ENCODE assay signal across 14 mouse cellular contexts in the genomic region with DNA sequence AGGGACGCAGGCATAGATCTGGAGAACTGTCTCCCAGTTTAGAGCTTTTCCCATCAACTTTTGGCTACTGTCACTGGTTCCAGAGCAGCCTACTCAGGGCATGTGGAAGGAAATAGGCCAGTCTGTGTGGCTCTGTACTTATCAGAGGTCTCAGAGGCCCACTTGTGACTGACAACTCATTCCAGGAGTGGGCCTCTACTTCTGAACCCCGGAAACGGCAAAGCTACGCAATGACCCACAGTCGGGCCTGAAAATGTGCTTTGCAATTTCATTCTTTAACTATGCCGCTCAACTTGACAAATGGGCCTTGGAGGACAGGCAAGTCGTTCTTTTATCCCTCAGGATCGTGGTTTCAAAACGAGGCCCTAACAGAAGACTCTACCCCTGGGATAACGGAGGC.
A peak's percentile ranks its signal among the peaks of the same experiment; 100 is the strongest.
DNase-seq lines count a peak whose midpoint lies in the region; ATAC-seq lines count a peak whose summit lies in the region.
"Had no signal": no experiment of that assay in that cellular context is flagged by ENCODE, and none has a peak within 500 bp of the region (broad histone marks: within the 10 kb centered on the region; RNA-seq: fewer than 3 reads in every experiment).

No protein-coding gene starts in this region.

- peaks cover 8% of the 10 kb centered on the region; the same call in 1 of the 2 replicates for H3K36me3 ChIP-seq in forebrain, embryonic 12.5 days (replicated peaks)
- no peaks in the 10 kb centered on the region for H3K36me3 ChIP-seq in forebrain, embryonic 16.5 days (ENCODE audit: control insufficient read depth, insufficient read depth)
- peaks cover 5% of the 10 kb centered on the region; the same call in 1 of the 2 replicates for H3K36me3 ChIP-seq in heart, embryonic 14.5 days (ENCODE audit: control insufficient read depth, insufficient read depth, low read length)
- no peaks in the 10 kb centered on the region for H3K36me3 ChIP-seq in hindbrain, embryonic 13.5 days
- no peaks in the 10 kb centered on the region; the same call in 1 of the 2 replicates for H3K36me3 ChIP-seq in midbrain, embryonic 16.5 days (ENCODE audit: control insufficient read depth, insufficient read depth, low read length)

- no peak for ATAC-seq in forebrain, embryonic 12.5 days (ENCODE audit: low FRiP score)
- no peak for ATAC-seq in forebrain, embryonic 16.5 days
- no peak for ATAC-seq in heart, embryonic 14.5 days (ENCODE audit: insufficient number of reproducible peaks, insufficient read depth, low FRiP score, low read depth)
- no peak for ATAC-seq in hindbrain, embryonic 13.5 days (ENCODE audit: low FRiP score)
- ATAC-seq in midbrain, embryonic 16.5 days: no peak
- ATAC-seq in activated CD4-positive, CD25-positive, alpha-beta regulatory T cell, adult 4 months: no peak
- ATAC-seq: intestine, embryonic 16.5 days had no signal

- intact Hi-C loops in heart, postnatal 25 days (cut with DNase I): no loop called here

- peaks cover 77% of the 10 kb centered on the region for H3K4me1 ChIP-seq in forebrain, embryonic 12.5 days
- peaks cover 44% of the 10 kb centered on the region for H3K4me1 ChIP-seq in forebrain, embryonic 16.5 days (replicated peaks; ENCODE audit: control insufficient read depth, insufficient read depth, low read length)
- peaks cover 47 to 66% of the 10 kb centered on the region in 2 experiments for H3K4me1 ChIP-seq in heart, embryonic 14.5 days (ENCODE audit: control insufficient read depth in 2 of 2, insufficient read depth in 2 of 2, low read length in 2 of 2)
- peaks cover 80% of the 10 kb centered on the region for H3K4me1 ChIP-seq in hindbrain, embryonic 13.5 days (replicated peaks)
- H3K4me1 ChIP-seq in midbrain, embryonic 16.5 days (ENCODE audit: control insufficient read depth, insufficient read depth, low read length): peaks cover 39% of the 10 kb centered on the region

- no peak overlapping the region for H3K4me3 ChIP-seq in forebrain, embryonic 12.5 days (replicated peaks)
- H3K4me3 ChIP-seq in forebrain, embryonic 16.5 days (replicated peaks; ENCODE audit: low read length): no peak overlapping the region
- H3K4me3 ChIP-seq in heart, embryonic 14.5 days (ENCODE audit: control insufficient read depth in 1 of 2, insufficient read depth in 1 of 2, low read depth in 1 of 2, low read length in 2 of 2): no peak overlapping the region
- H3K4me3 ChIP-seq in hindbrain, embryonic 13.5 days: no peak overlapping the region
- no peak overlapping the region for H3K4me3 ChIP-seq in midbrain, embryonic 16.5 days (ENCODE audit: low read depth, low read length)
- H3K4me3 ChIP-seq: erythroblast, embryonic 14.5 days had no signal

- no peak overlapping the region for H3K4me2 ChIP-seq in forebrain, embryonic 12.5 days
- no peak overlapping the region for H3K4me2 ChIP-seq in forebrain, embryonic 16.5 days (ENCODE audit: low read length)
- H3K4me2 ChIP-seq in heart, embryonic 14.5 days (ENCODE audit: low read length): no peak overlapping the region
- H3K4me2 ChIP-seq in hindbrain, embryonic 13.5 days: no peak overlapping the region
- no peak overlapping the region for H3K4me2 ChIP-seq in midbrain, embryonic 16.5 days (ENCODE audit: low read length)

- DNase-seq in heart, postnatal 25 days (ENCODE audit: low spot score): no peak
- DNase-seq in ovary, postnatal 14 days (ENCODE audit: low spot score): no peak
- DNase-seq: layer of hippocampus, adult 9-11 months had no signal

- 90% methylated on average over 10 of the region's 10 CpGs for WGBS in forebrain, embryonic 12.5 days
- 87% methylated on average over 10 of the region's 10 CpGs for WGBS in forebrain, embryonic 16.5 days
- 58% methylated on average over 10 of the region's 10 CpGs for WGBS in heart, embryonic 14.5 days
- WGBS in hindbrain, embryonic 13.5 days: 70% methylated on average over 10 of the region's 10 CpGs
- WGBS in midbrain, embryonic 16.5 days: 74% methylated on average over 10 of the region's 10 CpGs

- H3K27ac ChIP-seq in forebrain, embryonic 12.5 days: 0 out of 2 replicates have a peak overlapping the region, but pooled peaks have one; percentile 31
- no peak overlapping the region for H3K27ac ChIP-seq in forebrain, embryonic 16.5 days (ENCODE audit: low read length)
- H3K27ac ChIP-seq in heart, embryonic 14.5 days (replicated peaks in 1 of 2; ENCODE audit: control insufficient read depth in 1 of 2, insufficient read depth in 1 of 2, low read depth in 2 of 2, low read length in 2 of 2): peak overlapping the region; percentile 43 to 98; a peak in 3 of 4 replicates
- H3K27ac ChIP-seq in hindbrain, embryonic 13.5 days: peak overlapping the region; percentile 94
- peak overlapping the region; percentile 51 for H3K27ac ChIP-seq in midbrain, embryonic 16.5 days (ENCODE audit: low read length)
- H3K27ac ChIP-seq: kidney, postnatal 0 days; macrophage had no signal

- no peaks in the 10 kb centered on the region for H3K27me3 ChIP-seq in forebrain, embryonic 12.5 days
- no peaks in the 10 kb centered on the region for H3K27me3 ChIP-seq in forebrain, embryonic 16.5 days (replicated peaks; ENCODE audit: control insufficient read depth, insufficient read depth, low read length)
- no peaks in the 10 kb centered on the region for H3K27me3 ChIP-seq in heart, embryonic 14.5 days (ENCODE audit: control insufficient read depth, insufficient read depth, low read length)
- no peaks in the 10 kb centered on the region for H3K27me3 ChIP-seq in hindbrain, embryonic 13.5 days
- H3K27me3 ChIP-seq in midbrain, embryonic 16.5 days (ENCODE audit: control insufficient read depth, insufficient read depth, low read depth, low read length): no peaks in the 10 kb centered on the region
- H3K27me3 ChIP-seq: Patski had no signal

- no peak overlapping the region for H3K9ac ChIP-seq in forebrain, embryonic 12.5 days
- no peak overlapping the region for H3K9ac ChIP-seq in forebrain, embryonic 16.5 days (replicated peaks; ENCODE audit: low read depth, low read length)
- no peak overlapping the region for H3K9ac ChIP-seq in heart, embryonic 14.5 days (ENCODE audit: low read length)
- no peak overlapping the region for H3K9ac ChIP-seq in hindbrain, embryonic 13.5 days
- H3K9ac ChIP-seq in midbrain, embryonic 16.5 days (ENCODE audit: low read depth, low read length): no peak overlapping the region

- H3K9me3 ChIP-seq in forebrain, embryonic 12.5 days: no peaks in the 10 kb centered on the region
- no peaks in the 10 kb centered on the region for H3K9me3 ChIP-seq in forebrain, embryonic 16.5 days (ENCODE audit: control insufficient read depth, low read length)
- no peaks in the 10 kb centered on the region for H3K9me3 ChIP-seq in heart, embryonic 14.5 days (ENCODE audit: control insufficient read depth, low read length)
- H3K9me3 ChIP-seq in hindbrain, embryonic 13.5 days: no peaks in the 10 kb centered on the region
- no peaks in the 10 kb centered on the region for H3K9me3 ChIP-seq in midbrain, embryonic 16.5 days (replicated peaks; ENCODE audit: control insufficient read depth, low read length, poor library complexity, severe bottlenecking)
